Mouse (Mus musculus) kidney, postnatal 0 days (tissue): ENCODE measurements around the gene Dtx1. TPM values are rescaled to one million over a fixed set of nuclear protein-coding genes. Genes with fewer than 3 reads are reported as not detected.

Source experiments
- ATAC-seq: fragments of 200-750 bp; cut with Nextera tagmentation; replicated peaks from 2 replicates; pipeline ENCODE4 v1.8.0; 2017; ENCODE audit warnings: low read depth, moderate number of reproducible peaks, moderate TSS enrichment, moderate library complexity; ENCODE audit not compliant: low FRiP score
- DNase-seq: peaks from one replicate; pipeline ENCODE4 v3.0.0-alpha.2; 2016; ENCODE audit warnings: low spot score
- H3K27ac ChIP-seq: fragments of 300-500 bp; sonication (generic); 2 replicates; pipeline ENCODE4 v1.5.1; 2014; ENCODE audit warnings: mild to moderate bottlenecking
- H3K27me3 ChIP-seq: fragments of 300-500 bp; sonication (generic); 2 replicates; pipeline ENCODE4 v1.6.1; 2014; ENCODE audit warnings: low read length, mixed read lengths; ENCODE audit not compliant: insufficient read depth
- H3K36me3 ChIP-seq: fragments of 300-500 bp; sonication (generic); 2 replicates; pipeline ENCODE4 v1.6.1; 2014; ENCODE audit warnings: low read length, mixed read lengths; ENCODE audit not compliant: insufficient read depth
- H3K4me1 ChIP-seq: fragments of 300-500 bp; sonication (generic); replicated peaks from 2 replicates; pipeline ENCODE4 v1.6.1; 2014; ENCODE audit warnings: antibody characterized with exemption, low read length, mixed read lengths; ENCODE audit not compliant: insufficient read depth
- H3K4me2 ChIP-seq: fragments of 300-500 bp; sonication (generic); 2 replicates; pipeline ENCODE4 v1.6.1; 2014; ENCODE audit warnings: mild to moderate bottlenecking, low read length, moderate library complexity, mixed read lengths
- H3K4me3 ChIP-seq: fragments of 300-500 bp; sonication (generic); replicated peaks from 2 replicates; pipeline ENCODE4 v1.5.1; 2014; ENCODE audit warnings: low read depth, low read length
- H3K9ac ChIP-seq: fragments of 300-500 bp; sonication (generic); 2 replicates; pipeline ENCODE4 v1.6.1; 2014; ENCODE audit warnings: low read depth, low read length
- H3K9me3 ChIP-seq: fragments of 300-500 bp; sonication (generic); replicated peaks from 2 replicates; pipeline ENCODE4 v1.6.1; 2016; ENCODE audit warnings: low read length, inconsistent platforms, mixed read lengths
- CTCF ChIP-seq: IDR thresholded peaks from 2 replicates; pipeline ENCODE4 v1.5.1; 2016; ENCODE audit warnings: antibody characterized with exemption, low read depth, mild to moderate bottlenecking, moderate library complexity
- WGBS: fragments of 180-500 bp; shearing (Covaris S2); extraction: QIAGEN DNeasy Blood & Tissue Kit; methylation state at CpG from one replicate; pipeline ENCODE4 v1.1.7; 2014; 5-methylcytosine and 5-hydroxymethylcytosine counted together
- polyA plus RNA-seq: library from polyadenylated mRNA; unstranded; fragments of >200 nt; fragmentation: Nextera tagmentation; extraction: Ambion mirVana; gene quantifications from 2 replicates; pipeline ENCODE4 v1.2.1, GENCODE M21; 2015

Gene Dtx1
- 3.6 and 5.5 TPM in 2 replicates for polyA plus RNA-seq

GRCm38 (mm10) chr5:120711827-120712226 lies at the start of gene Dtx1:
Gene Dtx1, minus strand, starts transcription at chr5:120711927.
- DNase-seq: no peak

GRCm38 (mm10) chr5:120754215-120754614 lies 42.5 kb upstream of the Dtx1 start:
- Histone ChIP-seq H3K4me1 (no peaks in the 10 kb centered on the region), H3K9ac (no peak overlapping the region), H3K27ac (no peak overlapping the region), H3K4me2 (no peak overlapping the region), H3K36me3 (no peaks in the 10 kb centered on the region), H3K4me3 (no peak overlapping the region), H3K9me3 (no peaks in the 10 kb centered on the region), H3K27me3 (no peaks in the 10 kb centered on the region)
- no peak for TF ChIP-seq CTCF
- ATAC-seq (no peak), DNase-seq (no peak)
- WGBS: 86% methylated on average over 4 of the region's 4 CpGs

More at GRCm38 (mm10) chr5:120711827-120712226, at the start of gene Dtx1:
- peaks cover 26% of the 10 kb centered on the region for H3K27me3 ChIP-seq
- ATAC-seq: no peak
- H3K9ac ChIP-seq: peak within 1 kb of the TSS; percentile 47
- no peaks in the 10 kb centered on the region; the same call in none of the 2 replicates for H3K4me1 ChIP-seq
- no peak for TF ChIP-seq CTCF
- peak within 1 kb of the TSS; percentile 70 for H3K4me2 ChIP-seq
- H3K9me3 ChIP-seq: no peaks in the 10 kb centered on the region
- 35% methylated on average over 3 of the region's 3 CpGs for WGBS
- peak within 1 kb of the TSS; percentile 41 for H3K4me3 ChIP-seq
- H3K27ac ChIP-seq: no peak within 1 kb of the TSS
- no peaks in the 10 kb centered on the region for H3K36me3 ChIP-seq

- H3K36me3 ChIP-seq: no peaks in the 10 kb centered on the region
- 71% methylated on average over 3 of the region's 3 CpGs for WGBS
- no peak for TF ChIP-seq CTCF
These were observed 41.1 kb upstream of the Dtx1 start for GRCm38 (mm10) chr5:120752786-120753185.

GRCm38 (mm10) chr5:120751206-120751605 lies 39.5 kb upstream of the Dtx1 start:
- Histone ChIP-seq H3K4me3 (no peak overlapping the region), H3K36me3 (no peaks in the 10 kb centered on the region), H3K9me3 (no peaks in the 10 kb centered on the region), H3K27ac (no peak overlapping the region), H3K9ac (no peak overlapping the region), H3K4me2 (no peak overlapping the region), H3K27me3 (no peaks in the 10 kb centered on the region), H3K4me1 (no peaks in the 10 kb centered on the region)
- DNase-seq (no peak), ATAC-seq (no peak)
- no peak for TF ChIP-seq CTCF
- 74% methylated on average over 3 of the region's 3 CpGs for WGBS

More at GRCm38 (mm10) chr5:120752786-120753185, 41.1 kb upstream of the Dtx1 start:
- Histone ChIP-seq H3K9ac (no peak overlapping the region), H3K9me3 (no peaks in the 10 kb centered on the region), H3K27ac (no peak overlapping the region), H3K27me3 (no peaks in the 10 kb centered on the region), H3K4me2 (no peak overlapping the region), H3K4me3 (no peak overlapping the region), H3K4me1 (no peaks in the 10 kb centered on the region)
- ATAC-seq (no peak), DNase-seq (no peak)

- H3K4me3 ChIP-seq: no peak within 1 kb of the TSS
- H3K9ac ChIP-seq: no peak within 1 kb of the TSS
- 33% methylated on average over 5 of the region's 5 CpGs for WGBS
- H3K4me2 ChIP-seq: no peak within 1 kb of the TSS
- H3K36me3 ChIP-seq: no peaks in the 10 kb centered on the region
- H3K9me3 ChIP-seq: no peaks in the 10 kb centered on the region
- H3K27me3 ChIP-seq: no peaks in the 10 kb centered on the region
- ATAC-seq (no peak), DNase-seq (peak; percentile 40)
- H3K4me1 ChIP-seq: no peaks in the 10 kb centered on the region
- TF ChIP-seq CTCF: no peak
- H3K27ac ChIP-seq: no peak within 1 kb of the TSS
These were observed 38.0 kb upstream of the Dtx1 start, which contains the start of gene Oas2 for GRCm38 (mm10) chr5:120749688-120750087. Gene Oas2, minus strand, starts transcription at chr5:120749853.

- ATAC-seq (no peak), DNase-seq (peak; percentile 80)
- Histone ChIP-seq H3K9me3 (no peaks in the 10 kb centered on the region), H3K4me1 (no peaks in the 10 kb centered on the region), H3K9ac (0 out of 2 replicates have a peak overlapping the region, but pooled peaks have one; percentile 9), H3K27me3 (no peaks in the 10 kb centered on the region), H3K27ac (no peak overlapping the region), H3K36me3 (no peaks in the 10 kb centered on the region), H3K4me2 (no peak overlapping the region), H3K4me3 (no peak overlapping the region)
- TF ChIP-seq CTCF: peak; percentile 81
- 5% methylated on average over 5 of the region's 5 CpGs for WGBS
These were observed 34.7 kb upstream of the Dtx1 start for GRCm38 (mm10) chr5:120746451-120746850.

- no peak overlapping the region for H3K27ac ChIP-seq
- TF ChIP-seq CTCF: peak; percentile 67
- H3K4me1 ChIP-seq: no peaks in the 10 kb centered on the region
- H3K9ac ChIP-seq: no peak overlapping the region
- no peak overlapping the region for H3K4me3 ChIP-seq
- no peaks in the 10 kb centered on the region for H3K27me3 ChIP-seq
- no peak overlapping the region for H3K4me2 ChIP-seq
- ATAC-seq (no peak), DNase-seq (peak; percentile 28)
- H3K36me3 ChIP-seq: no peaks in the 10 kb centered on the region
- 38% methylated on average over 4 of the region's 4 CpGs for WGBS
- no peaks in the 10 kb centered on the region for H3K9me3 ChIP-seq
These were observed 30.4 kb upstream of the Dtx1 start for GRCm38 (mm10) chr5:120742125-120742524.
